9 mouse cellular contexts compared by ENCODE assay signal in genomic region chr16:21641944-21642343, GRCm38 (mm10). TPM values are rescaled to one million over a fixed set of nuclear protein-coding genes. Genes with fewer than 3 reads are reported as not detected.
DNase-seq lines count a peak whose midpoint lies in the region; ATAC-seq and TF ChIP-seq lines count a peak whose summit lies in the region.
"Had no signal": no experiment of that assay in that cellular context is flagged by ENCODE, and none has a peak within 500 bp of the region (broad histone marks: within the 10 kb centered on the region; RNA-seq: fewer than 3 reads in every experiment).

No protein-coding gene starts in this region.

- H3K4me3 ChIP-seq in heart, embryonic 15.5 days = no peak overlapping the region
- H3K4me3 ChIP-seq in limb, embryonic 15.5 days = no peak overlapping the region
- no peak overlapping the region for H3K4me3 ChIP-seq in small intestine, adult 2 months (ENCODE audit: low read depth, low read length)
- no peak overlapping the region for H3K4me3 ChIP-seq in hindbrain, embryonic 16.5 days (ENCODE audit: low read length)

- H3K27me3 ChIP-seq in heart, embryonic 15.5 days = no peaks in the 10 kb centered on the region
- no peaks in the 10 kb centered on the region for H3K27me3 ChIP-seq in limb, embryonic 15.5 days
- no peaks in the 10 kb centered on the region for H3K27me3 ChIP-seq in small intestine, adult 2 months (ENCODE audit: control insufficient read depth, insufficient read depth, low read length)
- no peaks in the 10 kb centered on the region for H3K27me3 ChIP-seq in hindbrain, embryonic 16.5 days (replicated peaks; ENCODE audit: control insufficient read depth, insufficient read depth, low read length)
- H3K27me3 ChIP-seq: Patski had no signal

- H3K9ac ChIP-seq in heart, embryonic 15.5 days = no peak overlapping the region
- H3K9ac ChIP-seq in limb, embryonic 15.5 days = no peak overlapping the region
- H3K9ac ChIP-seq in hindbrain, embryonic 16.5 days (ENCODE audit: low read depth, low read length) = no peak overlapping the region

- no peaks in the 10 kb centered on the region for H3K36me3 ChIP-seq in heart, embryonic 15.5 days
- no peaks in the 10 kb centered on the region for H3K36me3 ChIP-seq in limb, embryonic 15.5 days
- H3K36me3 ChIP-seq in small intestine, adult 2 months (ENCODE audit: control insufficient read depth, insufficient read depth, low read length) = no peaks in the 10 kb centered on the region
- no peaks in the 10 kb centered on the region for H3K36me3 ChIP-seq in hindbrain, embryonic 16.5 days (ENCODE audit: control insufficient read depth, insufficient read depth, low read length)

- peaks cover 55% of the 10 kb centered on the region for H3K4me1 ChIP-seq in heart, embryonic 15.5 days (replicated peaks)
- H3K4me1 ChIP-seq in limb, embryonic 15.5 days = peaks cover 25% of the 10 kb centered on the region
- H3K4me1 ChIP-seq in small intestine, adult 2 months (ENCODE audit: control insufficient read depth, insufficient read depth, insufficient read length, low read length) = peaks cover 31% of the 10 kb centered on the region
- H3K4me1 ChIP-seq in hindbrain, embryonic 16.5 days (ENCODE audit: control insufficient read depth, insufficient read depth, low read depth, low read length) = peaks cover 8% of the 10 kb centered on the region

- peak overlapping the region; percentile 47 for H3K27ac ChIP-seq in heart, embryonic 15.5 days
- H3K27ac ChIP-seq in limb, embryonic 15.5 days = peak overlapping the region; percentile 5; the same call in 1 of the 2 replicates
- peak overlapping the region; percentile 64 for H3K27ac ChIP-seq in small intestine, adult 2 months (ENCODE audit: insufficient read depth, low read depth, low read length)
- no peak overlapping the region; the same call in 1 of the 2 replicates for H3K27ac ChIP-seq in hindbrain, embryonic 16.5 days (ENCODE audit: low read depth, low read length)

- TF ChIP-seq CTCF in small intestine, adult 2 months (IDR thresholded peaks at IDR 0.05; ENCODE audit: extremely low read depth, insufficient read length, insufficient replicate concordance, low read depth, low read length) = no peak

- TF ChIP-seq POLR2A in small intestine, adult 2 months (IDR thresholded peaks at IDR 0.05; ENCODE audit: low read depth, low read length) = no peak

- no peak overlapping the region for H3K4me2 ChIP-seq in heart, embryonic 15.5 days
- no peak overlapping the region for H3K4me2 ChIP-seq in limb, embryonic 15.5 days
- H3K4me2 ChIP-seq in hindbrain, embryonic 16.5 days (ENCODE audit: low read length) = no peak overlapping the region

- H3K9me3 ChIP-seq in heart, embryonic 15.5 days (replicated peaks) = no peaks in the 10 kb centered on the region
- H3K9me3 ChIP-seq in limb, embryonic 15.5 days = no peaks in the 10 kb centered on the region
- H3K9me3 ChIP-seq in hindbrain, embryonic 16.5 days (ENCODE audit: control insufficient read depth, low read length) = no peaks in the 10 kb centered on the region

- WGBS in heart, embryonic 15.5 days = 45% methylated on average over 3 of the region's 3 CpGs
- 77% methylated on average over 3 of the region's 3 CpGs for WGBS in limb, embryonic 15.5 days
- 66% methylated on average over 3 of the region's 3 CpGs for WGBS in small intestine, adult 2 months
- 89% methylated on average over 3 of the region's 3 CpGs for WGBS in hindbrain, embryonic 16.5 days

- no peak for ATAC-seq in heart, embryonic 15.5 days (replicated peaks; ENCODE audit: insufficient number of reproducible peaks, insufficient read depth, low FRiP score, low read depth)
- ATAC-seq in limb, embryonic 15.5 days (ENCODE audit: insufficient number of reproducible peaks, low FRiP score, low TSS enrichment, low read depth) = no peak
- ATAC-seq in hindbrain, embryonic 16.5 days = no peak
- ATAC-seq: Patski had no signal

- DNase-seq in layer of hippocampus, adult 9-11 months = peak; percentile 79
- DNase-seq in layer of hippocampus, postnatal 36 days = no peak
- DNase-seq in frontal cortex, postnatal 36 days (ENCODE audit: low spot score in 2 of 2) = no peak
- no peak for DNase-seq in layer of hippocampus, postnatal 25 days (ENCODE audit: extremely low spot score in 1 of 2, low spot score in 1 of 2)

RNA-seq across cellular contexts. Expression of gene 2510009E07Rik, which starts 52.5 kb away (rescaled TPM):
- 10 to 100 TPM; 35.8 to 42.4 TPM for total RNA-seq in layer of hippocampus, postnatal 36 days (2021)
- 22.0 and 24.5 TPM in 2 replicates for polyA plus RNA-seq in heart, embryonic 15.5 days (2015; fragmentation: Nextera tagmentation; extraction: Ambion mirVana)
- 25.7 and 27.3 TPM in 2 replicates for polyA plus RNA-seq in limb, embryonic 15.5 days (2015; fragmentation: Nextera tagmentation; extraction: Ambion mirVana)
- 3.8 and 5.3 TPM in 2 replicates for polyA plus RNA-seq in small intestine, adult 2 months (2012; rRNA removed)
- total RNA-seq in layer of hippocampus, postnatal 25 days (2021) = 10 to 100 TPM; 39.4 to 43.1 TPM
- 42.6 and 47.6 TPM in 2 replicates for polyA plus RNA-seq in hindbrain, embryonic 16.5 days (2015; fragmentation: Nextera tagmentation; extraction: Ambion mirVana)
